Comparison of ENCODE assay signal across 23 mouse cellular contexts in the genomic region with DNA sequence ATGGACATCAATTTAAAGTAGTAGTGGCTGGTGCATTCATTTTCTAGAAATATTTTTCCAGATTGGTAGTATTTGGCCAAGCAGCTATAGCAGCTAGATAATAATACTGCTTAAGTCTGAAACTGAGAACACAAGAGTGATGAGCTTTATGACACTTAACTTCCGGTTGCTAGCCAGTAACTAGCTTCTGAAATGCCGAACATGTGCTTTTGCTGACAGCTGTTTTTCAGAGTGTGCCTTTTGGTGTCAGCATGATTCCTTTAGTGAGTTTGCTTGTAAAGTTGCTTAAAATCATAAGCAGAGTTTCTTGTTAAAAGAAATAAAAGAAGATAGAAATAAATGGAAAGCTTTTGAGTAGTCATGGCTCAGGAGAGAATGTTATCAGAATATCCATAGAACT.
DNase-seq lines count a peak whose midpoint lies in the region; ATAC-seq and TF ChIP-seq lines count a peak whose summit lies in the region.
"Had no signal": no experiment of that assay in that cellular context is flagged by ENCODE, and none has a peak within 500 bp of the region (broad histone marks: within the 10 kb centered on the region; RNA-seq: fewer than 3 reads in every experiment).

No protein-coding gene starts in this region.

- no peak overlapping the region for H3K27ac ChIP-seq in heart, embryonic 13.5 days (replicated peaks)
- 0 out of 2 replicates have a peak overlapping the region, but pooled peaks have one; percentile 14 for H3K27ac ChIP-seq in layer of hippocampus, adult 2 months
- H3K27ac ChIP-seq in midbrain, postnatal 0 days (ENCODE audit: low read depth, low read length): 0 out of 2 replicates have a peak overlapping the region, but pooled peaks have one; percentile 4
- H3K27ac ChIP-seq in midbrain, embryonic 13.5 days: no peak overlapping the region
- H3K27ac ChIP-seq: embryonic facial prominence, embryonic 15.5 days; hindbrain, embryonic 15.5 days; left cerebral cortex, adult 2 months; limb, embryonic 13.5 days; liver, embryonic 12.5 days; midbrain, embryonic 12.5 days had no signal

- DNase-seq in CD4-positive, CD25-positive, alpha-beta regulatory T cell, adult 2 months (ENCODE audit: low read depth, low spot score): peak; percentile 3
- no peak for DNase-seq in heart, adult 18-20 months
- no peak for DNase-seq in layer of hippocampus, adult 2 months (ENCODE audit: low spot score in 2 of 2)
- DNase-seq in layer of hippocampus, adult 18-20 months (ENCODE audit: low spot score in 2 of 2): no peak
- no peak for DNase-seq in midbrain, postnatal 0 days (ENCODE audit: low spot score)
- DNase-seq: adrenal gland, postnatal 25 days; cerebellum, adult 18-20 months; cerebellum, postnatal 10 days; heart, postnatal 36 days; kidney, postnatal 10 days; liver, postnatal 0 days; lung, postnatal 14 days; thymus, postnatal 4 days had no signal

- no peak for ATAC-seq in CD4-positive, CD25-positive, alpha-beta regulatory T cell, adult 4 months
- no peak for ATAC-seq in heart, embryonic 13.5 days (ENCODE audit: extremely low read depth, insufficient number of reproducible peaks, low FRiP score, low TSS enrichment)
- no peak for ATAC-seq in midbrain, postnatal 0 days (ENCODE audit: low FRiP score)
- no peak for ATAC-seq in midbrain, embryonic 13.5 days
- ATAC-seq: forebrain, embryonic 14.5 days; liver, embryonic 12.5 days; liver, postnatal 0 days had no signal

- H3K9me3 ChIP-seq in heart, embryonic 13.5 days: no peaks in the 10 kb centered on the region
- 0 out of 2 replicates have a peak, but pooled peaks cover 3% of the 10 kb centered on the region for H3K9me3 ChIP-seq in midbrain, postnatal 0 days (ENCODE audit: low read length)
- H3K9me3 ChIP-seq in midbrain, embryonic 13.5 days: peaks cover 5% of the 10 kb centered on the region; the same call in 1 of the 2 replicates
- H3K9me3 ChIP-seq: embryonic facial prominence, embryonic 15.5 days; hindbrain, embryonic 15.5 days; liver, embryonic 12.5 days; midbrain, embryonic 12.5 days had no signal

- H3K4me1 ChIP-seq in heart, embryonic 13.5 days: peaks cover 18% of the 10 kb centered on the region
- H3K4me1 ChIP-seq in midbrain, postnatal 0 days (ENCODE audit: insufficient read depth, low read length): no peaks in the 10 kb centered on the region
- H3K4me1 ChIP-seq in midbrain, embryonic 13.5 days (replicated peaks): peaks cover 31% of the 10 kb centered on the region
- H3K4me1 ChIP-seq: embryonic facial prominence, embryonic 15.5 days; limb, embryonic 13.5 days had no signal

- no peak overlapping the region for H3K4me3 ChIP-seq in heart, embryonic 13.5 days
- H3K4me3 ChIP-seq in layer of hippocampus, adult 2 months: no peak overlapping the region
- no peak overlapping the region for H3K4me3 ChIP-seq in midbrain, postnatal 0 days (ENCODE audit: low read depth, low read length)
- no peak overlapping the region for H3K4me3 ChIP-seq in midbrain, embryonic 13.5 days (replicated peaks)
- H3K4me3 ChIP-seq: embryonic facial prominence, embryonic 15.5 days; hindbrain, embryonic 15.5 days; left cerebral cortex, adult 2 months; limb, embryonic 13.5 days; liver, embryonic 12.5 days; midbrain, embryonic 12.5 days had no signal

- no peak overlapping the region for H3K9ac ChIP-seq in heart, embryonic 13.5 days
- no peak overlapping the region for H3K9ac ChIP-seq in midbrain, postnatal 0 days (replicated peaks; ENCODE audit: low read length, poor library complexity, severe bottlenecking)
- no peak overlapping the region for H3K9ac ChIP-seq in midbrain, embryonic 13.5 days (replicated peaks)
- H3K9ac ChIP-seq: embryonic facial prominence, embryonic 15.5 days; hindbrain, embryonic 15.5 days; limb, embryonic 13.5 days; liver, embryonic 12.5 days; liver, postnatal 0 days; midbrain, embryonic 12.5 days had no signal

- 57% methylated on average over 2 of the region's 2 CpGs for WGBS in heart, embryonic 13.5 days
- WGBS in midbrain, postnatal 0 days: 28% methylated on average over 2 of the region's 2 CpGs
- 31% methylated on average over 2 of the region's 2 CpGs for WGBS in midbrain, embryonic 13.5 days

- peaks cover 15% of the 10 kb centered on the region for H3K27me3 ChIP-seq in heart, embryonic 13.5 days (replicated peaks)
- H3K27me3 ChIP-seq in midbrain, postnatal 0 days (ENCODE audit: insufficient read depth, low read length): no peaks in the 10 kb centered on the region
- H3K27me3 ChIP-seq in midbrain, embryonic 13.5 days: no peaks in the 10 kb centered on the region
- H3K27me3 ChIP-seq: embryonic facial prominence, embryonic 15.5 days; hindbrain, embryonic 15.5 days; limb, embryonic 13.5 days; liver, embryonic 12.5 days; midbrain, embryonic 12.5 days had no signal

- TF ChIP-seq CTCF in layer of hippocampus, adult 2 months (conservative IDR thresholded peaks at IDR 0.05): no peak
- no peak for TF ChIP-seq CTCF in midbrain, postnatal 0 days (IDR thresholded peaks at IDR 0.05)

- H3K4me2 ChIP-seq in heart, embryonic 13.5 days: peak overlapping the region; percentile 18; the same call in 1 of the 2 replicates
- no peak overlapping the region for H3K4me2 ChIP-seq in midbrain, postnatal 0 days (ENCODE audit: low read depth, low read length, poor library complexity, severe bottlenecking)
- no peak overlapping the region for H3K4me2 ChIP-seq in midbrain, embryonic 13.5 days (replicated peaks)
- H3K4me2 ChIP-seq: embryonic facial prominence, embryonic 15.5 days; hindbrain, embryonic 15.5 days; limb, embryonic 13.5 days; liver, embryonic 12.5 days; midbrain, embryonic 12.5 days had no signal

- H3K36me3 ChIP-seq in heart, embryonic 13.5 days: peaks cover 11% of the 10 kb centered on the region
- H3K36me3 ChIP-seq in midbrain, postnatal 0 days (ENCODE audit: insufficient read depth, low read length): peaks cover 3% of the 10 kb centered on the region; the same call in 1 of the 2 replicates
- peaks cover 13% of the 10 kb centered on the region; the same call in 1 of the 2 replicates for H3K36me3 ChIP-seq in midbrain, embryonic 13.5 days
- H3K36me3 ChIP-seq: embryonic facial prominence, embryonic 15.5 days; hindbrain, embryonic 15.5 days; midbrain, embryonic 12.5 days had no signal

Comparison
In these comparisons a context has a peak if more than half of its experiments do, and no peak if none do; other contexts are left out.
1. H3K27ac ChIP-seq: peak in layer of hippocampus, adult 2 months (single experiment) and midbrain, postnatal 0 days (single experiment); none in heart, embryonic 13.5 days (single experiment) and midbrain, embryonic 13.5 days (single experiment).